8 mouse cellular contexts compared by ENCODE assay signal in genomic region chr16:32878157-32878598, GRCm38 (mm10). TPM values are rescaled to one million over a fixed set of nuclear protein-coding genes. Genes with fewer than 3 reads are reported as not detected.
A peak's percentile ranks its signal among the peaks of the same experiment; 100 is the strongest.
DNase-seq lines count a peak whose midpoint lies in the region; ATAC-seq and TF ChIP-seq lines count a peak whose summit lies in the region.

No protein-coding gene starts in this region.

- H3K27ac ChIP-seq in lung, embryonic 16.5 days (ENCODE audit: low read length), result peak overlapping the region; percentile 49
- H3K27ac ChIP-seq in liver, embryonic 13.5 days, result peak overlapping the region; percentile 67
- peak overlapping the region; percentile 76 for H3K27ac ChIP-seq in stomach, embryonic 14.5 days (ENCODE audit: low read length)

- peak overlapping the region; percentile 86 for H3K9ac ChIP-seq in lung, embryonic 16.5 days (ENCODE audit: low read length)
- peak overlapping the region; percentile 86 for H3K9ac ChIP-seq in liver, embryonic 13.5 days
- H3K9ac ChIP-seq in stomach, embryonic 14.5 days (replicated peaks; ENCODE audit: low read depth, low read length), result peak overlapping the region; percentile 91

- H3K4me1 ChIP-seq in lung, embryonic 16.5 days (replicated peaks; ENCODE audit: control insufficient read depth, insufficient read depth, low read length), result peaks cover 9% of the 10 kb centered on the region
- peaks cover 28% of the 10 kb centered on the region for H3K4me1 ChIP-seq in liver, embryonic 13.5 days (replicated peaks)
- peaks cover 11% of the 10 kb centered on the region for H3K4me1 ChIP-seq in stomach, embryonic 14.5 days (ENCODE audit: control insufficient read depth, insufficient read depth, low read length)

- no peaks in the 10 kb centered on the region for H3K36me3 ChIP-seq in lung, embryonic 16.5 days (ENCODE audit: control insufficient read depth, insufficient read depth, low read length)
- no peaks in the 10 kb centered on the region for H3K36me3 ChIP-seq in liver, embryonic 13.5 days
- peaks cover 3% of the 10 kb centered on the region; the same call in 1 of the 2 replicates for H3K36me3 ChIP-seq in stomach, embryonic 14.5 days (ENCODE audit: control insufficient read depth, insufficient read depth, low read length)

- TF ChIP-seq POLR2A in brain, embryonic 14.5 days (IDR thresholded peaks at IDR 0.05; ENCODE audit: borderline replicate concordance, extremely low read depth, insufficient read depth, insufficient read length, poor library complexity, severe bottlenecking), result no peak

- H3K4me2 ChIP-seq in lung, embryonic 16.5 days (ENCODE audit: low read depth, low read length), result peak overlapping the region; percentile 88
- H3K4me2 ChIP-seq in liver, embryonic 13.5 days, result peak overlapping the region; percentile 98
- peak overlapping the region; percentile 65 for H3K4me2 ChIP-seq in stomach, embryonic 14.5 days (replicated peaks; ENCODE audit: low read depth, low read length)

- H3K9me3 ChIP-seq in lung, embryonic 16.5 days (ENCODE audit: control insufficient read depth, low read length), result no peaks in the 10 kb centered on the region
- H3K9me3 ChIP-seq in liver, embryonic 13.5 days (replicated peaks), result no peaks in the 10 kb centered on the region
- H3K9me3 ChIP-seq in stomach, embryonic 14.5 days (ENCODE audit: control insufficient read depth, low read depth, low read length), result no peaks in the 10 kb centered on the region

- no peaks in the 10 kb centered on the region for H3K27me3 ChIP-seq in lung, embryonic 16.5 days (ENCODE audit: control insufficient read depth, insufficient read depth, low read depth, low read length)
- no peaks in the 10 kb centered on the region for H3K27me3 ChIP-seq in liver, embryonic 13.5 days
- H3K27me3 ChIP-seq in stomach, embryonic 14.5 days (ENCODE audit: control insufficient read depth, insufficient read depth, low read length), result no peaks in the 10 kb centered on the region

- no peak for TF ChIP-seq CTCF in brain, embryonic 14.5 days (IDR thresholded peaks at IDR 0.05; ENCODE audit: borderline replicate concordance, extremely low read depth, insufficient read depth, insufficient read length)

- intact Hi-C loops in heart, postnatal 14 days (cut with DNase I), result loop anchor here (2.0 to 5.0 kb wide), 2 partner anchors 23 to 66 kb away; partner anchors contain the start of gene Smbd1

- peak overlapping the region; percentile 91 for H3K4me3 ChIP-seq in lung, embryonic 16.5 days (ENCODE audit: low read length)
- peak overlapping the region; percentile 80 for H3K4me3 ChIP-seq in liver, embryonic 13.5 days (replicated peaks)
- peak overlapping the region; percentile 90 for H3K4me3 ChIP-seq in stomach, embryonic 14.5 days (ENCODE audit: low read depth, low read length)

- under 1% methylated on average over 33 of the region's 34 CpGs for WGBS in lung, embryonic 16.5 days
- WGBS in liver, embryonic 13.5 days (ENCODE audit: insufficient replicate concordance), result under 1% methylated on average over 31 of the region's 34 CpGs
- WGBS in stomach, embryonic 14.5 days, result under 1% methylated on average over 34 of the region's 34 CpGs

- no peak for DNase-seq in lung, postnatal 14 days
- peak; percentile 38 for DNase-seq in brain, embryonic 14.5 days (ENCODE audit: low read depth)
- DNase-seq in heart, postnatal 14 days, result peak; percentile 26 to 47
- DNase-seq in liver, embryonic 13.5 days, result no peak

- ATAC-seq in lung, embryonic 16.5 days (ENCODE audit: low read depth), result no peak; the same call in 1 of the 2 replicates
- ATAC-seq in liver, embryonic 13.5 days (ENCODE audit: low read depth), result peak; percentile 11; the same call in 1 of the 2 replicates
- ATAC-seq in stomach, embryonic 14.5 days (ENCODE audit: insufficient number of reproducible peaks, insufficient read depth, low FRiP score, low read depth), result peak; percentile 40; the same call in 1 of the 2 replicates
- no peak for ATAC-seq in activated CD4-positive, CD25-positive, alpha-beta regulatory T cell, adult 4 months
- no peak for ATAC-seq in megakaryocyte-erythroid progenitor cell, adult 5-6 weeks (replicated peaks; ENCODE audit: low FRiP score, low TSS enrichment, poor library complexity, severe bottlenecking)

RNA-seq across cellular contexts. Expression of gene Rubcn, which starts 0.6 kb away (rescaled TPM):
- 21.0 and 21.8 TPM in 2 replicates for polyA plus RNA-seq in lung, embryonic 16.5 days (2015; fragmentation: Nextera tagmentation; extraction: Ambion mirVana)
- 57.1 and 60.1 TPM in 2 replicates for polyA plus RNA-seq in brain, embryonic 14.5 days (2012; rRNA removed)
- total RNA-seq in heart, postnatal 14 days (2021), result 10 to 100 TPM; 31.6 to 32.1 TPM
- 4.3 and 5.2 TPM in 2 replicates for polyA plus RNA-seq in liver, embryonic 13.5 days (2015; fragmentation: Nextera tagmentation; extraction: Ambion mirVana)
- 17.8 and 18.8 TPM in 2 replicates for polyA plus RNA-seq in stomach, embryonic 14.5 days (2014; fragmentation: Nextera tagmentation; extraction: Ambion mirVana)
- polyA plus RNA-seq in activated CD4-positive, CD25-positive, alpha-beta regulatory T cell, adult 4 months (2017; shearing (Covaris generic)), result 10 to 100 TPM in 1 of 2 experiments, 1 to 10 TPM in 1; 6.6 to 13.0 TPM
- total RNA-seq in megakaryocyte-erythroid progenitor cell, adult 5-6 weeks (2014; fragmentation: Nextera tagmentation), result 5.1 and 6.6 TPM in 2 replicates
- total RNA-seq in megakaryocyte-erythroid progenitor cell, adult 5-6 weeks (2017), result 4.0 and 6.1 TPM in 2 replicates

RNA-seq across cellular contexts. Expression of gene Fyttd1, which starts 0.9 kb away (rescaled TPM):
- 96.8 and 100 TPM in 2 replicates for polyA plus RNA-seq in lung, embryonic 16.5 days (2015; fragmentation: Nextera tagmentation; extraction: Ambion mirVana)
- 51.6 and 55.4 TPM in 2 replicates for polyA plus RNA-seq in brain, embryonic 14.5 days (2012; rRNA removed)
- 100 to 1,000 TPM in 1 of 2 experiments, 10 to 100 TPM in 1; 99.2 to 105 TPM for total RNA-seq in heart, postnatal 14 days (2021)
- 34.0 and 42.4 TPM in 2 replicates for polyA plus RNA-seq in liver, embryonic 13.5 days (2015; fragmentation: Nextera tagmentation; extraction: Ambion mirVana)
- 132 and 137 TPM in 2 replicates for polyA plus RNA-seq in stomach, embryonic 14.5 days (2014; fragmentation: Nextera tagmentation; extraction: Ambion mirVana)
- polyA plus RNA-seq in activated CD4-positive, CD25-positive, alpha-beta regulatory T cell, adult 4 months (2017; shearing (Covaris generic)), result 10 to 100 TPM; 66.7 to 69.8 TPM
- total RNA-seq in megakaryocyte-erythroid progenitor cell, adult 5-6 weeks (2014; fragmentation: Nextera tagmentation), result 23.3 and 25.4 TPM in 2 replicates
- 48.8 and 69.4 TPM in 2 replicates for total RNA-seq in megakaryocyte-erythroid progenitor cell, adult 5-6 weeks (2017)

RNA-seq across cellular contexts. Expression of gene Lrch3, which starts 35.7 kb away (rescaled TPM):
- polyA plus RNA-seq in lung, embryonic 16.5 days (2015; fragmentation: Nextera tagmentation; extraction: Ambion mirVana), result 18.4 and 18.9 TPM in 2 replicates
- polyA plus RNA-seq in brain, embryonic 14.5 days (2012; rRNA removed), result 63.0 and 65.4 TPM in 2 replicates
- 10 to 100 TPM; 28.2 to 29.2 TPM for total RNA-seq in heart, postnatal 14 days (2021)
- polyA plus RNA-seq in liver, embryonic 13.5 days (2015; fragmentation: Nextera tagmentation; extraction: Ambion mirVana), result 6.2 and 6.7 TPM in 2 replicates
- 31.1 and 34.1 TPM in 2 replicates for polyA plus RNA-seq in stomach, embryonic 14.5 days (2014; fragmentation: Nextera tagmentation; extraction: Ambion mirVana)
- polyA plus RNA-seq in activated CD4-positive, CD25-positive, alpha-beta regulatory T cell, adult 4 months (2017; shearing (Covaris generic)), result 10 to 100 TPM; 20.5 to 21.4 TPM
- total RNA-seq in megakaryocyte-erythroid progenitor cell, adult 5-6 weeks (2014; fragmentation: Nextera tagmentation), result 15.6 and 27.2 TPM in 2 replicates
- 13.1 and 25.3 TPM in 2 replicates for total RNA-seq in megakaryocyte-erythroid progenitor cell, adult 5-6 weeks (2017)

Comparison
In these comparisons a context has a peak if more than half of its experiments do, and no peak if none do; other contexts are left out.
1. ATAC-seq: peak in liver, embryonic 13.5 days (single experiment) and stomach, embryonic 14.5 days (single experiment); none in lung, embryonic 16.5 days (single experiment), activated CD4-positive, CD25-positive, alpha-beta regulatory T cell, adult 4 months (single experiment) and megakaryocyte-erythroid progenitor cell, adult 5-6 weeks (single experiment).
2. DNase-seq: peak in brain, embryonic 14.5 days (single experiment) and heart, postnatal 14 days (2 of 2); none in lung, postnatal 14 days (single experiment) and liver, embryonic 13.5 days (single experiment).
3. Peak in every context shown above with its lines, with median percentiles within 50 percentile points of each other: H3K27ac ChIP-seq, H3K4me2 ChIP-seq, H3K4me3 ChIP-seq and H3K9ac ChIP-seq.